Mouse (Mus musculus): ENCODE data around the gene Ggcx. TPM values are rescaled to one million over a fixed set of nuclear protein-coding genes. Genes with fewer than 3 reads are reported as not detected.

Gene Ggcx
- polyA plus RNA-seq, 1 experiment from 2014 or later: 10.7 TPM

GRCm38 (mm10) chr6:72389471-72389940 is 24.6 kb upstream of the Ggcx start:
- WGBS: 4% methylated on average over 13 of the region's 13 CpGs
- Histone ChIP-seq H3K9ac (ENCODE audit: low read length) (peak overlapping the region; percentile 80), H3K4me1 (replicated peaks; ENCODE audit: control insufficient read depth, insufficient read depth) (peaks cover 9% of the 10 kb centered on the region; the same call in 1 of the 2 replicates), H3K9me3 (ENCODE audit: control insufficient read depth, low read length) (no peaks in the 10 kb centered on the region), H3K27me3 (ENCODE audit: control insufficient read depth, insufficient read depth, low read length) (no peaks in the 10 kb centered on the region), H3K4me3 (ENCODE audit: low read depth, low read length) (peak overlapping the region; percentile 63), H3K27ac (replicated peaks) (peak overlapping the region; percentile 99), H3K36me3 (ENCODE audit: control insufficient read depth, insufficient read depth, low read length) (peaks cover 6% of the 10 kb centered on the region; the same call in 1 of the 2 replicates), H3K4me2 (replicated peaks; ENCODE audit: low read depth) (peak overlapping the region; percentile 69)
- peak; percentile 66 for DNase-seq (ENCODE audit: low spot score)
- ATAC-seq (ENCODE audit: low FRiP score, low TSS enrichment): peak; percentile 64
- TF ChIP-seq EP300 (optimal IDR thresholded peaks at IDR 0.05) (no peak), CTCF (IDR thresholded peaks at IDR 0.05; ENCODE audit: low read depth) (no peak)

- WGBS: under 1% methylated on average over 26 of the region's 33 CpGs
- peak within 1 kb of the TSS; percentile 69 for H3K4me2 ChIP-seq (replicated peaks; ENCODE audit: low read depth)
- H3K9me3 ChIP-seq (ENCODE audit: control insufficient read depth, low read length): no peaks in the 10 kb centered on the region
- peak within 1 kb of the TSS; percentile 63 for H3K4me3 ChIP-seq (ENCODE audit: low read depth, low read length)
- no peaks in the 10 kb centered on the region for H3K27me3 ChIP-seq (ENCODE audit: control insufficient read depth, insufficient read depth, low read length)
- peak within 1 kb of the TSS; percentile 99 for H3K27ac ChIP-seq (replicated peaks)
- DNase-seq (ENCODE audit: low spot score) (peak; percentile 91), ATAC-seq (ENCODE audit: low FRiP score, low TSS enrichment) (peak; percentile 91)
- H3K9ac ChIP-seq (ENCODE audit: low read length): peak within 1 kb of the TSS; percentile 80
- peaks cover 9% of the 10 kb centered on the region; the same call in 1 of the 2 replicates for H3K4me1 ChIP-seq (replicated peaks; ENCODE audit: control insufficient read depth, insufficient read depth)
- peaks cover 4% of the 10 kb centered on the region; the same call in 1 of the 2 replicates for H3K36me3 ChIP-seq (ENCODE audit: control insufficient read depth, insufficient read depth, low read length)
- TF ChIP-seq EP300 (optimal IDR thresholded peaks at IDR 0.05) (no peak), CTCF (IDR thresholded peaks at IDR 0.05; ENCODE audit: low read depth) (peak; percentile 65)
Observed at GRCm38 (mm10) chr6:72389941-72390771, 24.0 kb upstream of the Ggcx start, which contains the start of gene Vamp8. TSS of gene Vamp8 (minus strand) at chr6:72390703.

- peak; percentile 49 for DNase-seq (ENCODE audit: low spot score)
- H3K4me1 ChIP-seq (replicated peaks; ENCODE audit: control insufficient read depth, insufficient read depth): peaks cover 9% of the 10 kb centered on the region; the same call in 1 of the 2 replicates
- H3K27ac ChIP-seq (replicated peaks): peak overlapping the region; percentile 99
- H3K4me2 ChIP-seq (replicated peaks; ENCODE audit: low read depth): peak overlapping the region; percentile 69
- H3K36me3 ChIP-seq (ENCODE audit: control insufficient read depth, insufficient read depth, low read length): 0 out of 2 replicates have a peak, but pooled peaks cover 2% of the 10 kb centered on the region
- peak; percentile 54 for ATAC-seq (ENCODE audit: low FRiP score, low TSS enrichment)
- no peak for TF ChIP-seq EP300 (optimal IDR thresholded peaks at IDR 0.05)
- no peak; the same call in none of the 2 replicates for TF ChIP-seq CTCF (IDR thresholded peaks at IDR 0.05; ENCODE audit: low read depth)
- no peaks in the 10 kb centered on the region for H3K9me3 ChIP-seq (ENCODE audit: control insufficient read depth, low read length)
- peak overlapping the region; percentile 80 for H3K9ac ChIP-seq (ENCODE audit: low read length)
- H3K4me3 ChIP-seq (ENCODE audit: low read depth, low read length): peak overlapping the region; percentile 63
- 12% methylated on average over 12 of the region's 12 CpGs for WGBS
- H3K27me3 ChIP-seq (ENCODE audit: control insufficient read depth, insufficient read depth, low read length): no peaks in the 10 kb centered on the region
Observed at GRCm38 (mm10) chr6:72390795-72391521, 23.1 kb upstream of the Ggcx start.

GRCm38 (mm10) chr6:72392341-72392740 is 21.8 kb upstream of the Ggcx start:
- Histone ChIP-seq H3K27me3 (ENCODE audit: control insufficient read depth, insufficient read depth, low read length) (no peaks in the 10 kb centered on the region), H3K36me3 (ENCODE audit: control insufficient read depth, insufficient read depth, low read length) (no peaks in the 10 kb centered on the region), H3K9me3 (ENCODE audit: control insufficient read depth, low read length) (no peaks in the 10 kb centered on the region), H3K4me2 (replicated peaks; ENCODE audit: low read depth) (no peak overlapping the region), H3K4me1 (replicated peaks; ENCODE audit: control insufficient read depth, insufficient read depth) (peaks cover 9% of the 10 kb centered on the region; the same call in 1 of the 2 replicates), H3K4me3 (ENCODE audit: low read depth, low read length) (no peak overlapping the region), H3K27ac (replicated peaks) (no peak overlapping the region), H3K9ac (ENCODE audit: low read length) (no peak overlapping the region)
- no peak for DNase-seq (ENCODE audit: low spot score)
- TF ChIP-seq CTCF (IDR thresholded peaks at IDR 0.05; ENCODE audit: low read depth): peak; percentile 16; the same call in 1 of the 2 replicates
- TF ChIP-seq EP300 (optimal IDR thresholded peaks at IDR 0.05): no peak
- WGBS: 92% methylated on average over 5 of the region's 5 CpGs
- ATAC-seq (ENCODE audit: low FRiP score, low TSS enrichment): no peak

GRCm38 (mm10) chr6:72396837-72397251 is 17.3 kb upstream of the Ggcx start:
- WGBS: 67% methylated on average over 10 of the region's 10 CpGs
- Histone ChIP-seq H3K4me1 (replicated peaks; ENCODE audit: control insufficient read depth, insufficient read depth) (no peaks in the 10 kb centered on the region), H3K27ac (replicated peaks) (no peak overlapping the region), H3K4me2 (replicated peaks; ENCODE audit: low read depth) (no peak overlapping the region), H3K9me3 (ENCODE audit: control insufficient read depth, low read length) (no peaks in the 10 kb centered on the region), H3K4me3 (ENCODE audit: low read depth, low read length) (no peak overlapping the region), H3K36me3 (ENCODE audit: control insufficient read depth, insufficient read depth, low read length) (no peaks in the 10 kb centered on the region), H3K9ac (ENCODE audit: low read length) (no peak overlapping the region), H3K27me3 (ENCODE audit: control insufficient read depth, insufficient read depth, low read length) (no peaks in the 10 kb centered on the region)
- ATAC-seq (ENCODE audit: low FRiP score, low TSS enrichment) (no peak), DNase-seq (ENCODE audit: low spot score) (no peak)
- TF ChIP-seq CTCF (IDR thresholded peaks at IDR 0.05; ENCODE audit: low read depth) (no peak), EP300 (optimal IDR thresholded peaks at IDR 0.05) (no peak)

Data from stomach, postnatal 0 days (tissue).